Mouse (Mus musculus) cerebellum, adult 2 months (tissue): ENCODE measurements around the gene Kif1bp. TPM values are rescaled to one million over a fixed set of nuclear protein-coding genes. Genes with fewer than 3 reads are reported as not detected.

Experiments used
- DNase-seq, 2 experiments: peaks; one replicate each; pipeline ENCODE4 v3.0.0; 2021
- H3K27ac ChIP-seq: fragments of 200-500 bp; 2 replicates; pipeline ENCODE4 v1.5.1; 2012; ENCODE audit warnings: low read length, control low read depth, inconsistent platforms; ENCODE audit not compliant: insufficient read depth
- H3K27me3 ChIP-seq: fragments of 200-500 bp; 2 replicates; pipeline ENCODE4 v1.6.1; 2012; ENCODE audit warnings: inconsistent platforms, mild to moderate bottlenecking, low read length, moderate library complexity; ENCODE audit not compliant: control insufficient read depth, insufficient read depth
- H3K4me1 ChIP-seq: fragments of 200-500 bp; 2 replicates; pipeline ENCODE4 v1.6.1; 2011; ENCODE audit warnings: low read length; ENCODE audit not compliant: control insufficient read depth, insufficient read depth
- H3K4me3 ChIP-seq: fragments of 200-500 bp; replicated peaks from 2 replicates; pipeline ENCODE3; 2011; ENCODE audit warnings: mild to moderate bottlenecking, low read depth, low read length, control low read depth; ENCODE audit not compliant: insufficient read depth
- CTCF ChIP-seq: fragments of 200-500 bp; IDR thresholded peaks from 2 replicates; pipeline ENCODE4 v1.5.1; 2011; ENCODE audit warnings: low read depth, mild to moderate bottlenecking, control low read depth, low read length, moderate library complexity, borderline replicate concordance; ENCODE audit not compliant: insufficient read depth
- POLR2A ChIP-seq: fragments of 200-500 bp; IDR thresholded peaks from 2 replicates; pipeline ENCODE4 v1.6.1; 2011; ENCODE audit warnings: low read length, control low read depth, borderline replicate concordance; ENCODE audit not compliant: insufficient read depth
- WGBS: fragments of 180-500 bp; shearing (Covaris S2); methylation state at CpG from one replicate; pipeline ENCODE4 v1.1.7; 2018; 5-methylcytosine and 5-hydroxymethylcytosine counted together
- polyA plus RNA-seq: library from polyadenylated mRNA; depleted of rRNA; stranded (reverse); fragments of >200 nt; gene quantifications from 2 replicates; pipeline ENCODE4 v1.2.3, GENCODE M21; 2012

Gene Kif1bp
- polyA plus RNA-seq, 1 experiment = 124 TPM

- no peak overlapping the region for H3K4me3 ChIP-seq
- no peaks in the 10 kb centered on the region; the same call in 1 of the 2 replicates for H3K27me3 ChIP-seq
- 52% methylated on average over 2 of the region's 2 CpGs for WGBS
- no peak overlapping the region for H3K27ac ChIP-seq
- DNase-seq = no peak
- no peaks in the 10 kb centered on the region for H3K4me1 ChIP-seq
- TF ChIP-seq POLR2A = no peak
- no peak for TF ChIP-seq CTCF
Observed at GRCm38 (mm10) chr10:62520911-62521310, 57.3 kb downstream of the Kif1bp start.

- TF ChIP-seq CTCF = no peak
- TF ChIP-seq POLR2A = no peak
- no peak for DNase-seq
- Histone ChIP-seq H3K4me1 (no peaks in the 10 kb centered on the region), H3K27ac (no peak overlapping the region), H3K4me3 (no peak overlapping the region), H3K27me3 (no peaks in the 10 kb centered on the region; the same call in 1 of the 2 replicates)
- 84% methylated on average over 6 of the region's 6 CpGs for WGBS
Observed at GRCm38 (mm10) chr10:62517511-62517910, 60.7 kb downstream of the Kif1bp start.

GRCm38 (mm10) chr10:62512855-62513254 lies 65.4 kb downstream of the Kif1bp start:
- Histone ChIP-seq H3K4me1 (no peaks in the 10 kb centered on the region), H3K27ac (no peak overlapping the region), H3K27me3 (no peaks in the 10 kb centered on the region; the same call in 1 of the 2 replicates), H3K4me3 (no peak overlapping the region)
- 94% methylated on average over 4 of the region's 4 CpGs for WGBS
- no peak for DNase-seq
- TF ChIP-seq CTCF = no peak
- TF ChIP-seq POLR2A = no peak

- Histone ChIP-seq H3K27ac (no peak overlapping the region), H3K4me3 (no peak overlapping the region), H3K27me3 (no peaks in the 10 kb centered on the region; the same call in 1 of the 2 replicates), H3K4me1 (no peaks in the 10 kb centered on the region)
- TF ChIP-seq CTCF (no peak), POLR2A (no peak)
- DNase-seq = no peak
- whole genome bisulfite sequencing = 81% methylated on average over 6 of the region's 6 CpGs
Observed at GRCm38 (mm10) chr10:62511528-62511927, 66.7 kb downstream of the Kif1bp start.

- no peak for TF ChIP-seq POLR2A
- no peak for TF ChIP-seq CTCF
- no peak for DNase-seq
- Histone ChIP-seq H3K27me3 (no peaks in the 10 kb centered on the region; the same call in 1 of the 2 replicates), H3K4me3 (no peak overlapping the region), H3K27ac (no peak overlapping the region), H3K4me1 (no peaks in the 10 kb centered on the region)
- WGBS = 71% methylated on average over 11 of the region's 11 CpGs
Observed at GRCm38 (mm10) chr10:62509032-62509656, 69.1 kb downstream of the Kif1bp start.

GRCm38 (mm10) chr10:62508459-62508858 lies 69.8 kb downstream of the Kif1bp start:
- TF ChIP-seq POLR2A = no peak
- no peak for TF ChIP-seq CTCF
- peak overlapping the region; percentile 2 for H3K4me3 ChIP-seq
- no peak overlapping the region for H3K27ac ChIP-seq
- no peaks in the 10 kb centered on the region; the same call in 1 of the 2 replicates for H3K27me3 ChIP-seq
- no peak for DNase-seq
- whole genome bisulfite sequencing = 8% methylated on average over 11 of the region's 11 CpGs
- H3K4me1 ChIP-seq = no peaks in the 10 kb centered on the region

- WGBS = 15% methylated on average over 18 of the region's 18 CpGs
- Histone ChIP-seq H3K27ac (no peak overlapping the region), H3K4me1 (no peaks in the 10 kb centered on the region), H3K27me3 (no peaks in the 10 kb centered on the region; the same call in 1 of the 2 replicates), H3K4me3 (peak overlapping the region; percentile 39)
- TF ChIP-seq POLR2A = no peak
- TF ChIP-seq CTCF = no peak
- no peak for DNase-seq
Observed at GRCm38 (mm10) chr10:62507591-62508308, 70.5 kb downstream of the Kif1bp start.

GRCm38 (mm10) chr10:62507071-62507470 lies 71.2 kb downstream of the Kif1bp start:
- TF ChIP-seq POLR2A (no peak), CTCF (no peak)
- WGBS = 90% methylated on average over 4 of the region's 4 CpGs
- no peaks in the 10 kb centered on the region for H3K4me1 ChIP-seq
- H3K27me3 ChIP-seq = no peaks in the 10 kb centered on the region; the same call in 1 of the 2 replicates
- DNase-seq = no peak
- no peak overlapping the region for H3K27ac ChIP-seq
- no peak overlapping the region for H3K4me3 ChIP-seq
